Mouse (Mus musculus): ENCODE data around the gene Calcoco1. TPM values are rescaled to one million over a fixed set of nuclear protein-coding genes. Genes with fewer than 3 reads are reported as not detected.

Calcoco1 gene
- polyA plus RNA-seq, 1 experiment, result 51.9 TPM

- no peak overlapping the region for H3K9ac ChIP-seq (ENCODE audit: low read depth, poor library complexity, severe bottlenecking)
- 0 out of 2 replicates have a peak, but pooled peaks cover 5% of the 10 kb centered on the region for H3K36me3 ChIP-seq (ENCODE audit: control insufficient read depth, insufficient read depth, low read length, poor library complexity, severe bottlenecking)
- TF ChIP-seq EP300 (IDR thresholded peaks at IDR 0.05; ENCODE audit: insufficient read depth, low read depth, low read length), result no peak
- no peak for TF ChIP-seq CTCF (IDR thresholded peaks at IDR 0.05; ENCODE audit: low read depth, low read length)
- no peak for TF ChIP-seq POLR2A (IDR thresholded peaks at IDR 0.05; ENCODE audit: insufficient read depth, low read length)
These were observed 14.2 kb downstream of the Calcoco1 start for GRCm38 (mm10) chr15:102707736-102708269.

GRCm38 (mm10) chr15:102705923-102706503 is 16.0 kb downstream of the Calcoco1 start:
- no peaks in the 10 kb centered on the region for H3K27me3 ChIP-seq (ENCODE audit: control insufficient read depth, insufficient read depth, low read length, poor library complexity, severe bottlenecking)
- H3K9me3 ChIP-seq (replicated peaks; ENCODE audit: control insufficient read depth, insufficient read depth, low read length, poor library complexity, severe bottlenecking), result no peaks in the 10 kb centered on the region
- H3K4me3 ChIP-seq (ENCODE audit: low read depth, low read length), result no peak overlapping the region
- H3K4me1 ChIP-seq (ENCODE audit: control insufficient read depth, insufficient read depth, low read length), result no peaks in the 10 kb centered on the region
- TF ChIP-seq CTCF (IDR thresholded peaks at IDR 0.05; ENCODE audit: low read depth, low read length), result no peak
- TF ChIP-seq POLR2A (IDR thresholded peaks at IDR 0.05; ENCODE audit: insufficient read depth, low read length), result no peak
- TF ChIP-seq EP300 (IDR thresholded peaks at IDR 0.05; ENCODE audit: insufficient read depth, low read depth, low read length), result no peak
- H3K36me3 ChIP-seq (ENCODE audit: control insufficient read depth, insufficient read depth, low read length, poor library complexity, severe bottlenecking), result 0 out of 2 replicates have a peak, but pooled peaks cover 5% of the 10 kb centered on the region
- H3K9ac ChIP-seq (ENCODE audit: low read depth, poor library complexity, severe bottlenecking), result no peak overlapping the region
- H3K27ac ChIP-seq (ENCODE audit: insufficient read depth, low read length), result no peak overlapping the region

More at GRCm38 (mm10) chr15:102707736-102708269, 14.2 kb downstream of the Calcoco1 start:
- no peak overlapping the region for H3K27ac ChIP-seq (ENCODE audit: insufficient read depth, low read length)
- no peaks in the 10 kb centered on the region for H3K9me3 ChIP-seq (replicated peaks; ENCODE audit: control insufficient read depth, insufficient read depth, low read length, poor library complexity, severe bottlenecking)
- H3K4me3 ChIP-seq (ENCODE audit: low read depth, low read length), result no peak overlapping the region
- no peaks in the 10 kb centered on the region for H3K27me3 ChIP-seq (ENCODE audit: control insufficient read depth, insufficient read depth, low read length, poor library complexity, severe bottlenecking)
- no peaks in the 10 kb centered on the region for H3K4me1 ChIP-seq (ENCODE audit: control insufficient read depth, insufficient read depth, low read length)

- H3K9ac ChIP-seq (ENCODE audit: low read depth, poor library complexity, severe bottlenecking), result no peak overlapping the region
- no peak for TF ChIP-seq POLR2A (IDR thresholded peaks at IDR 0.05; ENCODE audit: insufficient read depth, low read length)
- TF ChIP-seq EP300 (IDR thresholded peaks at IDR 0.05; ENCODE audit: insufficient read depth, low read depth, low read length), result no peak
- no peak for TF ChIP-seq CTCF (IDR thresholded peaks at IDR 0.05; ENCODE audit: low read depth, low read length)
- H3K27ac ChIP-seq (ENCODE audit: insufficient read depth, low read length), result no peak overlapping the region
- no peaks in the 10 kb centered on the region for H3K27me3 ChIP-seq (ENCODE audit: control insufficient read depth, insufficient read depth, low read length, poor library complexity, severe bottlenecking)
- no peaks in the 10 kb centered on the region for H3K9me3 ChIP-seq (replicated peaks; ENCODE audit: control insufficient read depth, insufficient read depth, low read length, poor library complexity, severe bottlenecking)
- H3K36me3 ChIP-seq (ENCODE audit: control insufficient read depth, insufficient read depth, low read length, poor library complexity, severe bottlenecking), result 0 out of 2 replicates have a peak, but pooled peaks cover 5% of the 10 kb centered on the region
- no peaks in the 10 kb centered on the region for H3K4me1 ChIP-seq (ENCODE audit: control insufficient read depth, insufficient read depth, low read length)
- no peak overlapping the region for H3K4me3 ChIP-seq (ENCODE audit: low read depth, low read length)
These were observed 16.6 kb downstream of the Calcoco1 start for GRCm38 (mm10) chr15:102705226-102705894.

- Histone ChIP-seq H3K27ac (ENCODE audit: insufficient read depth, low read length) (no peak overlapping the region), H3K4me3 (ENCODE audit: low read depth, low read length) (no peak overlapping the region), H3K36me3 (ENCODE audit: control insufficient read depth, insufficient read depth, low read length, poor library complexity, severe bottlenecking) (0 out of 2 replicates have a peak, but pooled peaks cover 5% of the 10 kb centered on the region), H3K9ac (ENCODE audit: low read depth, poor library complexity, severe bottlenecking) (no peak overlapping the region), H3K4me1 (ENCODE audit: control insufficient read depth, insufficient read depth, low read length) (no peaks in the 10 kb centered on the region), H3K9me3 (replicated peaks; ENCODE audit: control insufficient read depth, insufficient read depth, low read length, poor library complexity, severe bottlenecking) (no peaks in the 10 kb centered on the region), H3K27me3 (ENCODE audit: control insufficient read depth, insufficient read depth, low read length, poor library complexity, severe bottlenecking) (no peaks in the 10 kb centered on the region)
- no peak for TF ChIP-seq POLR2A (IDR thresholded peaks at IDR 0.05; ENCODE audit: insufficient read depth, low read length)
- TF ChIP-seq EP300 (IDR thresholded peaks at IDR 0.05; ENCODE audit: insufficient read depth, low read depth, low read length), result no peak
- TF ChIP-seq CTCF (IDR thresholded peaks at IDR 0.05; ENCODE audit: low read depth, low read length), result no peak
These were observed 17.2 kb downstream of the Calcoco1 start for GRCm38 (mm10) chr15:102704806-102705205.

- no peak overlapping the region for H3K9ac ChIP-seq (ENCODE audit: low read depth, poor library complexity, severe bottlenecking)
- no peak overlapping the region for H3K27ac ChIP-seq (ENCODE audit: insufficient read depth, low read length)
- no peak for TF ChIP-seq CTCF (IDR thresholded peaks at IDR 0.05; ENCODE audit: low read depth, low read length)
- TF ChIP-seq EP300 (IDR thresholded peaks at IDR 0.05; ENCODE audit: insufficient read depth, low read depth, low read length), result no peak
- TF ChIP-seq POLR2A (IDR thresholded peaks at IDR 0.05; ENCODE audit: insufficient read depth, low read length), result no peak
- no peaks in the 10 kb centered on the region for H3K9me3 ChIP-seq (replicated peaks; ENCODE audit: control insufficient read depth, insufficient read depth, low read length, poor library complexity, severe bottlenecking)
- no peaks in the 10 kb centered on the region for H3K4me1 ChIP-seq (ENCODE audit: control insufficient read depth, insufficient read depth, low read length)
- no peak overlapping the region for H3K4me3 ChIP-seq (ENCODE audit: low read depth, low read length)
- H3K36me3 ChIP-seq (ENCODE audit: control insufficient read depth, insufficient read depth, low read length, poor library complexity, severe bottlenecking), result no peaks in the 10 kb centered on the region
- H3K27me3 ChIP-seq (ENCODE audit: control insufficient read depth, insufficient read depth, low read length, poor library complexity, severe bottlenecking), result no peaks in the 10 kb centered on the region
These were observed 19.0 kb downstream of the Calcoco1 start for GRCm38 (mm10) chr15:102702972-102703371.

GRCm38 (mm10) chr15:102698193-102698592 is 23.8 kb downstream of the Calcoco1 start:
- Histone ChIP-seq H3K36me3 (ENCODE audit: control insufficient read depth, insufficient read depth, low read length, poor library complexity, severe bottlenecking) (no peaks in the 10 kb centered on the region), H3K9me3 (replicated peaks; ENCODE audit: control insufficient read depth, insufficient read depth, low read length, poor library complexity, severe bottlenecking) (no peaks in the 10 kb centered on the region), H3K27me3 (ENCODE audit: control insufficient read depth, insufficient read depth, low read length, poor library complexity, severe bottlenecking) (peaks cover 8% of the 10 kb centered on the region; the same call in 1 of the 2 replicates), H3K9ac (ENCODE audit: low read depth, poor library complexity, severe bottlenecking) (no peak overlapping the region), H3K4me3 (ENCODE audit: low read depth, low read length) (no peak overlapping the region), H3K27ac (ENCODE audit: insufficient read depth, low read length) (no peak overlapping the region), H3K4me1 (ENCODE audit: control insufficient read depth, insufficient read depth, low read length) (no peaks in the 10 kb centered on the region)
- TF ChIP-seq POLR2A (IDR thresholded peaks at IDR 0.05; ENCODE audit: insufficient read depth, low read length) (no peak), CTCF (IDR thresholded peaks at IDR 0.05; ENCODE audit: low read depth, low read length) (peak; percentile 91), EP300 (IDR thresholded peaks at IDR 0.05; ENCODE audit: insufficient read depth, low read depth, low read length) (no peak)

Data from ES-Bruce4 (cell line).